Mouse (Mus musculus) heart, postnatal 4 days (tissue): Measurements from ENCODE around the gene Wfdc1. TPM values are rescaled to one million over a fixed set of nuclear protein-coding genes. Genes with fewer than 3 reads are reported as not detected.

Source experiments
- DNase-seq: peaks from one replicate; pipeline ENCODE4 v3.0.0; 2021
- total RNA-seq, 2 experiments: library from RNA; stranded (reverse); gene quantifications; 2 replicates each; pipeline ENCODE4 v1.2.3; 2021

Wfdc1 gene
- total RNA-seq, 2 experiments from 2014 or later: 26.3 to 26.8 TPM

GRCm38 (mm10) chr8:119691989-119692388 lies 25.8 kb downstream of the Wfdc1 start:
- DNase-seq: no peak

- DNase-seq: no peak
Measured at GRCm38 (mm10) chr8:119694696-119695095, 28.5 kb downstream of the Wfdc1 start.

DNA sequence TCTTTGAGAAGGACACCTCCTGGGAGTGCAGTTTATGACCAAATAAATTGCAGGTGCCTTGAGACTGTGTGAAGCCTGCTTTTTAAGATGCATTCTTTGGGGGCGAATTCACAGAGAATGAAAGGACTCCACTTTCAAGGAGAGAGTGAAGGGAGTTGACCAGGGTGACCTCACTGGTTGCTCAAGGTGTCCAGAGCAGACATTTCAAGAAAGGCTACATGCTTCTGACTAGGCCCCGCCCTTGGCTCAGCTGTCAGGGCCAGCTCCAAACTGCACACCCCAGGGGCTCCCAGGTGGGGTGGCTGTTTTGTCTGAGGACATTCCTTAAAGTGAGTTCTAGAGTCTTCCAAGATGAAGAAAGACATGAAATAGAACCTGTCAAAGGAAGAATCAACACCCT lies 31.0 kb downstream of the Wfdc1 start:
- no peak for DNase-seq

GRCm38 (mm10) chr8:119698960-119699359 lies 32.8 kb downstream of the Wfdc1 start:
- DNase-seq: peak; percentile 74

- no peak for DNase-seq
Measured at GRCm38 (mm10) chr8:119699549-119700134, 33.5 kb downstream of the Wfdc1 start, which contains the start of gene Atp2c2. Atp2c2 (plus strand) TSS chr8:119700009.

DNA sequence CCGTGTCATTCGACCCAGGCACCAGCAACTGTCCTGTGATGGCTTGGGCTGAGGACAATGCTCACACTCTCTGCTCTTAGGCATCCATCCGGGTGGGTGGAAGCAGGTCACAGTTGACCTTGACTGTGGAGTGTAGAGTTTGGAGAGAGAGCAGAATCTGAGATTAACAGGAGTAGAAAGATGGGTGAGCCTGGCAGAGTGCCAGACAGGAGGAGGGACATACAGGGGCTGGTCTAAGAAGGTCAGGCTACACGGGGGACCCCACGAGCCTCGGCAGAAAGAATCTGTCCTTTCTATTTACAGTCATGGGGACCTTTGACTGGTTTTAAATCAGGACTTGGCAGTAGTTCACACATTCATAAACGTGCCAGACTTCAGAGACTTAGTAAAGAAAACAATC lies 36.8 kb downstream of the Wfdc1 start:
- no peak for DNase-seq

DNA sequence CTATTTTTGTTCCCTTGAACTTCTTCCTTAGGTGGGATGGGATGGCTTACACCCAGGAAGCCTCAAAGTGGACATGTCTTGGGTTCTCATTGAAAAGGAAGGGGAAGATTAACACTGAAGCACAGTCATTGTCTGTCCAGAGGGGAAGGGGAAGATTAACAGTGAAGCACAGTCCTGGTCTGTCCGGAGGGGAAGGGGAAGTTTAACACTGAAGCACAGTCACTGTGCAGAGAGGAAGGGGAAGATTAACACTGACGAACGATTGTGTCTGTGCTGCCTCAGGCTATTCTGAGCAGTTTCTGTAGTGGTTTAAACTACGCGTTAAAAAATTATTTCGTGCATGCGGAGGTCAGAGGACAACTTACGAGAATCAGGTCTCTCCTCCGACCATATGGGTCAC lies 41.0 kb downstream of the Wfdc1 start:
- no peak for DNase-seq

- DNase-seq: no peak
Measured at GRCm38 (mm10) chr8:119708471-119708870, 42.3 kb downstream of the Wfdc1 start.

- DNase-seq: peak; percentile 47
Measured at GRCm38 (mm10) chr8:119708878-119709702, 42.9 kb downstream of the Wfdc1 start.

DNA sequence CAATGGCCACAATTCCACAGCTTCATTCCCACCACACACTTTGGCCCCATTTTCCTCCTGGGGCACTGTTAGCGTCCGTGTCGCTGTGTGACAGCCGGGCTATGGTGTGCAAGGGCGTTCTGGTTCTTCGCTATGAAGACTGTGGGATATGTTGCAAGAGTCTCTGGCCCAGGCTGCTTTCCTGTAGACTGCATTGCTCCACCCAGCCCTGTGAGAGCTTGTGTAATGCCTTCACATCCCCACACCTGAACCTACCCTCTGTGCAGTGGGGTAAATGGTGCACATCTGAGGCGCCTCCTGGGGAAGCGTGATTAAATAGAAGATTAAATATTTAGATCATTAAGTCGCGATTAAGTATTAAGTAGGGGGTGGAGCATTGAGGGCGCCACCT lies 43.5 kb downstream of the Wfdc1 start:
- no peak for DNase-seq

GRCm38 (mm10) chr8:119712226-119712625 lies 46.1 kb downstream of the Wfdc1 start:
- DNase-seq: no peak

DNA sequence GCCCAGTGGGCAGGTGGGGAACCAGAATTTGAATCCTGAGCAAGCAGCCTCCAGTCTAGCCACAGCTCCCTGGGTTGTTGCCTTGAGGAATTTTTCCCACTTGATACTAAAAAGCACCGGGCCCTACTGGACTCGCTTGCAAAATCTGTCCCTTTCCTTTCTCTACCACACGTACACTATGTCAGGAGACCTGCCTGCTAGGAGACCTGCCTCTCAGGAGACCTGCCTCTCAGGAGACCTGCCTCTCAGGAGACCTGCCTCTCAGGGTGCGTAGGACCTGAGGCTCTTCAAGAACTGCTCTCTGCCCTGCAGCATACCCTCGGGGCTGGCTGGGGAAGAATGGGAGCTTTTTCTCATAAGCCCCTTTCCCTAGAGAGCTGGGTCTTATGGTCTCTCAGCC lies 47.3 kb downstream of the Wfdc1 start:
- no peak for DNase-seq

GRCm38 (mm10) chr8:119715221-119715620 lies 49.1 kb downstream of the Wfdc1 start:
- DNase-seq: peak; percentile 34

GRCm38 (mm10) chr8:119716730-119717299 lies 50.6 kb downstream of the Wfdc1 start:
- DNase-seq: no peak

DNA sequence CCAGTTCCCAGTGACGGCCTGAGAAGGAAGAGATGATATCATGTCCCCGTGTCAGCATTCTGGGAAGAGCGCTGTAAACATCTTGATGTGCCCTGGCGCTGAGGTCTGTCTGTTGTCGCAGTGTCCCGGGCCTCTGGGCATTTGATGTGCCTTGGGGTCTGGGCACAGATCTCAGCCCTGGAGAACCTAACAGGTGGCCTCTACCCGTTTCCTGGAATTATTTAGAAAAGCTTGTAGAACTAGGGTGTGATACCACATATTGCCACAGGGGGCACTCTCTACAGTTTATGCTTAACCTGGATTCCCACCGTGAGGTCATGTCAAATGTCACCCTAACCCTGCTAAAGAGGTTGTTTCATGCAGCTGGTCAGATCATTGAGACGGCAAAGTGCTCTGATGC lies 51.6 kb downstream of the Wfdc1 start:
- peak; percentile 35 for DNase-seq

- no peak for DNase-seq
Measured at GRCm38 (mm10) chr8:119719011-119719501, 52.9 kb downstream of the Wfdc1 start.

DNA sequence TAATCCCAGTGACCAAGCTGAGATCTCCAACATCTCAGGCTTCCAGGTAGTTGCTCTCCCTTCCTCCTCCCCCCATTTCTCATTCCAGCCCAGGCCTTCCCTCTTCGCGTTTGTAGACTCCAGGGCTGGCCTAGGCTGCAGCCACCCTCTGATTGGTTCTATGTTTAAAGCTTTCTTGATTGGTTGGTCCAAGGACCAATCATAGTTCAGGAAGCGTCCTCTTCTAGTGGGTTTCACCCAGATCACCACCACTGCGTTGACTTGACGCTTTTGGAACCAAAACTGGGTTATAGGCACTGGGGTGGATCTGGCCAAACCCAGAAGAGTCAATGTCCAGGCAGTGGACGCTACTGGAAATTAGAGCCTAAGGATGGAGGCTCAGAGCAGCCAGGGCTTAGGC lies 56.2 kb downstream of the Wfdc1 start:
- DNase-seq: no peak

- DNase-seq: no peak
Measured at GRCm38 (mm10) chr8:119723676-119724075, 57.5 kb downstream of the Wfdc1 start.

- DNase-seq: no peak
Measured at GRCm38 (mm10) chr8:119724596-119724995, 58.4 kb downstream of the Wfdc1 start.

- DNase-seq: no peak
Measured at GRCm38 (mm10) chr8:119727093-119727492, 60.9 kb downstream of the Wfdc1 start.

- no peak for DNase-seq
Measured at GRCm38 (mm10) chr8:119728351-119728895, 62.3 kb downstream of the Wfdc1 start.

DNA sequence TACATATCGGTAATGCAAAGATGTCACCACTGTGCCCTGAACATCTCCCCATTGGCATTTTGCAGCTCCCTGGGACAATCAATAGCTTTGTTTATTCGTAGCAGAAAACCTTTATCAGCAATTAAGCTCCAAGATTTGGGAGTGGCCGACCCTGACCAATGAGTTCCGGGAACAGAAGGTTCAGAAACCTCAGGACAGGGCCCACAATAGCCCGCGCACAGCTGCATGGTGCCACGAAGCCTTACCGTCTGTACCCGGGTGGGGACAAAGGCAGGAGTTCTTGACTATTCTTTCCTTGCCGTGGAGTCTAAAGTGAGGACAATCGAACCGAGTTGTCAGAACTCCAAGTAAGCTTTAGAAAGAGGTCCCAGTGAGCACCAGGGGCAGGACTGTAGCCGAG lies 65.9 kb downstream of the Wfdc1 start:
- no peak for DNase-seq

DNA sequence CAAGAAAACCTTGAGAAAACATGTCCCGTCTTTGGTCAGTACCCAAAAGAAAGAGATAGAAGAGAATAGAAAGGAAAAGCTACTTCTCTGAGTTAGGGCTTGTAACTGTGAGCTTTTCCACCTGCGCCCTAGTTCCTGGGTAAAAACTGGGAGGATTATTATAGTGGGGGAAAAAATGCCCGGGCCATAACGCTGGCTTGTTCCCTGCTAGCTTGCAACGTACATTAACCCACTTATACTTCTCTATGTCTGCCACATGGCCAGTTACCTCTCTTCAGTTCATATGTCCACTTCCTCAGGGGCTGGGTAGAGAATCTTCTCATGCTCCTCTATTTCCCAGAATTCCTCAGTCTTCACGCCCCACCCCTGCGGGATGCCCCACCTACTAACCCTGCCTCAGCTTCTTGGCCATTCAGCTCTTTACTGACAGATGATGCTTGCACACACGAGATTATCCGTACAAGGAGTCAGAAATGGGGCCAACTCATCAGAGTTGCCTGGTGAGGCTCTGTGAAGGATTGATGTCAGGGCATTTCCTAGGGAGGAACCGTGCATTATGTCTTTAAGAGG lies 70.3 kb downstream of the Wfdc1 start:
- DNase-seq: no peak
